Mouse (Mus musculus) lung, postnatal 0 days (tissue): Measurements from ENCODE around the gene Lcorl.

Experiments used
- CTCF ChIP-seq: IDR thresholded peaks from 2 replicates; pipeline ENCODE4 v1.5.1; 2016; ENCODE audit warnings: antibody characterized with exemption, mild to moderate bottlenecking
- EP300 ChIP-seq: IDR thresholded peaks from 2 replicates; pipeline ENCODE4 v1.6.1; 2016; ENCODE audit warnings: antibody characterized with exemption, mild to moderate bottlenecking, control low read depth

DNA sequence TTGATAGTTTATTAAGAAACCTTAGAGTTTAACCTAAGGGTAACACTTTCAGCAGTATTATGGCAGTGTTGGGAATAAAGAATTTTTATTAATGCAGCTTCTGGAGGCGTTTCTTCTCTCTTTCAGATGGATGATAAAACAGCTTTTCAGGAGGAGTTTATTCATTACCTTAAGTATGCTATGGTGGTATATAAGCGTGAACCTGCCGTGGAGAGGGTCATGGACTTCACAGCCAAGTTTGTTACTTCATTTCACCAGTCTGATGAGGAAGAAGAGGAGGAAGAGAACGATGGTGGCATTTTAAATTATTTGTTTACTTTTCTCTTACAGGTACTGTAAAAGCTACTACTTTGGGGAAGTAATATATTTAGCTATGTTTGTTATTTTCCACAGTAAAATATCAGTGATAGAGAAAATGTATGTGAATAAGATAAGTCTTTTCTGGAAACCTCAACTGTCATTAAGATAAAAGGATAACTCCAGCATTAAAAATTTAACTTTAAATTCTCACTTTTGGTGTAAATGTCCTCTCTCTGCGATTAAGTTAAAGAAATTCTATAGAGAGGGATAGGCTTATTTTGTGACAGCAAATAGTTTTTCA is 186.4 kb downstream of the Lcorl start:
- TF ChIP-seq CTCF (no peak), EP300 (no peak)
